Mouse (Mus musculus): ENCODE measurements around the gene Tmem14a. TPM values are rescaled to one million over a fixed set of nuclear protein-coding genes. Genes with fewer than 3 reads are reported as not detected.

The Tmem14a gene
- total RNA-seq, 2 experiments from 2014 or later: 1.3 to 3.3 TPM

Other genes starting within 250 kb of the Tmem14a start
- gene Tram2, start 139.3 kb upstream of the Tmem14a start, total RNA-seq (2015): 8.9 and 10.5 TPM in 2 replicates
- 1.5 and 1.6 TPM in 2 replicates for gene Tram2, start 139.3 kb upstream of the Tmem14a start, total RNA-seq (2017)
- 0.10 TPM in 1 of 2 replicates, not detected in the other for gene Gsta3, start 22.0 kb downstream of the Tmem14a start, total RNA-seq (2015)
- gene Gsta3, start 22.0 kb downstream of the Tmem14a start, total RNA-seq (2017): not detected in 2 replicates
- not detected in 2 replicates for gene Khdc1a, start 131.1 kb downstream of the Tmem14a start, total RNA-seq (2015)
- gene Khdc1a, start 131.1 kb downstream of the Tmem14a start, total RNA-seq (2017): not detected in 2 replicates
- not detected in 2 replicates for gene Khdc1c, start 149.8 kb downstream of the Tmem14a start, total RNA-seq (2015)
- not detected in 2 replicates for gene Khdc1c, start 149.8 kb downstream of the Tmem14a start, total RNA-seq (2017)
- not detected in 2 replicates for gene Khdc1b, start 165.0 kb downstream of the Tmem14a start, total RNA-seq (2015)
- gene Khdc1b, start 165.0 kb downstream of the Tmem14a start, total RNA-seq (2017): not detected in 2 replicates

Measured in megakaryocyte progenitor cell, adult 5-6 weeks (primary cell).